Mouse (Mus musculus): Measurements from ENCODE around the gene Hoxd4.

Hoxd4 gene

GRCm38 (mm10) chr2:74745540-74746297 lies 34.0 kb downstream of the Hoxd4 start:
- no peak for DNase-seq (ENCODE audit: low spot score in 2 of 2)

GRCm38 (mm10) chr2:74746298-74746921 lies 34.7 kb downstream of the Hoxd4 start:
- DNase-seq (ENCODE audit: low spot score in 2 of 2), result no peak

DNA sequence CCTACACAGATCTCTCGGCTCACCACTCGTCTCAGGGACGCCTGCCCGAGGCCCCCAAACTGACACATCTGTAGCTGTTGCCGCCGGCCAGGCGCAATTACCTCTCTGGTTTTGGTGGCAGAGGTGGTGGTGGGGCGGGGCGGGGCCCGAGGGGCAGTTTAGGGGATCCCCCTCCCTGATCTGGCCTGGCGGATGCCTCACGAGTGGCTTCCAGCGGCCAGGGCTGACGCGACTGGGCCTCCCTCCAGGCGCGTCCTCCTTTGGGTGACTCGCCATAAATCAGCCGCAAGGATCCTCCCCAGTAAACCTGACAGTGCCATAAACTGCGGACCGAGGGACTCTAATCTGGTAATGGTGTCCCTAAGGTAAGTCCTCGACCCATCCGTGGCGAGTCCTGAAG lies 35.3 kb downstream of the Hoxd4 start:
- no peak for DNase-seq (ENCODE audit: low spot score in 2 of 2)

GRCm38 (mm10) chr2:74747661-74748141 lies 36.0 kb downstream of the Hoxd4 start:
- no peak for DNase-seq (ENCODE audit: low spot score in 2 of 2)

GRCm38 (mm10) chr2:74748436-74748995 lies 36.8 kb downstream of the Hoxd4 start:
- no peak for DNase-seq (ENCODE audit: low spot score in 2 of 2)

DNA sequence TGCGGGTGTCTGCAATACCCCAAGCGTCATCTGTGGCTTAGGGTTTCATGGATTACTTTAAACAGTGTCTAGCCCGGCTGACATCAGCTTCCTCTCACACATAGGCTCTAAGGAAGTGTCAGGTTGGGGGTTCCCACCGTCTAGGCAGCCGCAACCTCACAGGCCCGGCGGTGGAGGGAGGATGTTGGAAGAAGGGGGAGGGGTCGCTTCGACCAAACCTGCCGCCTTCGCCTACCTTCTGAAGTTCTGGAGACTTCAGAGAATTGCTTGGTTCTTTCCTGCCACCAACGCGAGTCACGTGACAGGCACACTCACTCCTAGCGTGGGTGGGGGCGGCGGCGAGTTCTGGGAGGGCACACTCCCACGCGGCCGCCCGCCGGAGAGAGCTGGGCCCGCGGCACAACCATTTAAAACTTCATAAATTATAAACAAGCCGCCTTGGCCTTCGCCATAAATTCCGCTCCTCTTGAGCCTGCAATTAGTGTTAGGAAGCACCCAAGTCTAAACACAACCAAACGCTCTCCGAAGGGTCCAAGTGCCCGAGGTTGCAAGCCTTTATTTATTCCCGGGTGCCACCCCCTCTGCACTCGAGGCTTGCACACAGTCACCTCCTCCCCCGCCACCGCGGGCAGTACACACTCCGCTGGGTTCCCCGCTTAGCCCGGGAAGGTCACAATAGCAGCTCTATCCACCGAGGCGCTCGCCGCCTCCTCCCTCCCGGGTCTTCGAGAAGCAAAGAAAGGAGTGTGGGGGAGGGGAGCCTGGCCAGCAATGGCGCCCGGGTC lies 37.8 kb downstream of the Hoxd4 start:
- no peak for DNase-seq (ENCODE audit: low spot score in 2 of 2)

GRCm38 (mm10) chr2:74750731-74751250 lies 39.1 kb downstream of the Hoxd4 start:
- DNase-seq (ENCODE audit: low spot score in 2 of 2), result no peak

DNA sequence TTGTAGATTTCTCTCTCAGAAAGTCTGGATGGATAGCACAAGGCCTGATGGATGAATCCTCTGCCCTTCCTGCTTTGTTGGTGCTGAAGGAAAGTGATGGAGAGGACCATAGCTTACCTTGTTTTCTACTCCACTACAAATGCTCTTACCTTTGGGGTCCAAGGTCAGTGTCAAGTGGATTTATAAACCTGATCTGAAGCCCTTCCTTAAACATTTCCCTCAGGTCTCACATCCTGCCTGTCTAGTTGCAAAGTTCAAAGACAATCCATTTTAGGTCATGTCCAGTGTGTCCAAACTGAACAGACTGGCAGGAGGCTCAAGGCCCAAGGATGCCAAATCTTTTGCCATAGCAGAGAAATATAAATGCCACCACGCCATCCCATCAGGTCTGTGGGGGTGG lies 40.1 kb downstream of the Hoxd4 start:
- no peak for DNase-seq (ENCODE audit: low spot score in 2 of 2)

- no peak for DNase-seq (ENCODE audit: low spot score in 2 of 2)
Observed at GRCm38 (mm10) chr2:74752431-74753174, 40.9 kb downstream of the Hoxd4 start.

- DNase-seq (ENCODE audit: low spot score in 2 of 2), result no peak
Observed at GRCm38 (mm10) chr2:74753175-74753523, 41.4 kb downstream of the Hoxd4 start.

GRCm38 (mm10) chr2:74753711-74754110 lies 42.0 kb downstream of the Hoxd4 start:
- no peak for DNase-seq (ENCODE audit: low spot score in 2 of 2)

DNA sequence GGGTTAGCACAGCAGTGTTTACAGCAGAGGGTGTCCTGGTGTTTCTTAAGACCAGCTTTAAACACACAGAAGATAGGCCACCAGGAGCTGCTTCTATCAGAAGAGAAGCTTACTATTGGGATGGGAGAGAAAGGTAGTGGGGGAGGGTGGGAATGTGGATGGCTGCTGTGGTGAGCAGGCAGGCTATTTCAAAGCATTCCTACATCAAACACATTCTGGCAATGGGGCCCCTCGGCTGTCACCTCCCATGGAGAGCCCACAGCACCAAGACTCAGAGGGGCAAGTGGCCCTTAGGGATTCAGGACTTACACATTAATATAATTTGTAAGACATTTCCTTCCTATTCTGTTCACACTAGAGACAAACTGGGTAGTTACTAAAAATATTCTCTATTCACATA lies 48.4 kb downstream of the Hoxd4 start:
- no peak for DNase-seq (ENCODE audit: low spot score in 2 of 2)

DNA sequence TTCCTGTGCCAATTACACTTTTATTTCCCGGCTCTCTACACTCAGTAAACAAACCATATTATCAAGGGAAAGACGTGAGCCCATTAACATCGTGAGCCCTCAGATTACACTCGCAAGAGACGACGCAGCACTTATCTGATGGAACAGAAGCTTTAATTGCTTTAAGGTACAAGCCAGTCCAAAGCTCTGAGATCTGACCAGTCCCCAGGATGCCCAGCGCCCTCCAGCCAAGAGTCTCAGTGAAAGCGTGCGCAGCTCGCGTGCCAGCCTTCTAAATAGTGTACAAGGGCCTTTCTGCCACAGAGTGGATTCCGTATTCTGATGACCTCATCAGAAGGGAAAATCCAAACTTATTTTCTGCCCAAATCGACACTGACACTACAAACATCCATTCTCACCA lies 50.2 kb downstream of the Hoxd4 start:
- no peak for DNase-seq (ENCODE audit: low spot score in 2 of 2)

GRCm38 (mm10) chr2:74762522-74763244 lies 51.0 kb downstream of the Hoxd4 start, which contains the start of gene Hoxd1:
Gene Hoxd1, plus strand, starts transcription at chr2:74762980.
- DNase-seq (ENCODE audit: low spot score in 2 of 2), result no peak

- no peak for DNase-seq (ENCODE audit: low spot score in 2 of 2)
Observed at GRCm38 (mm10) chr2:74763245-74763735, 51.6 kb downstream of the Hoxd4 start.

GRCm38 (mm10) chr2:74763976-74764375 lies 52.2 kb downstream of the Hoxd4 start:
- DNase-seq (ENCODE audit: low spot score in 2 of 2), result no peak

DNA sequence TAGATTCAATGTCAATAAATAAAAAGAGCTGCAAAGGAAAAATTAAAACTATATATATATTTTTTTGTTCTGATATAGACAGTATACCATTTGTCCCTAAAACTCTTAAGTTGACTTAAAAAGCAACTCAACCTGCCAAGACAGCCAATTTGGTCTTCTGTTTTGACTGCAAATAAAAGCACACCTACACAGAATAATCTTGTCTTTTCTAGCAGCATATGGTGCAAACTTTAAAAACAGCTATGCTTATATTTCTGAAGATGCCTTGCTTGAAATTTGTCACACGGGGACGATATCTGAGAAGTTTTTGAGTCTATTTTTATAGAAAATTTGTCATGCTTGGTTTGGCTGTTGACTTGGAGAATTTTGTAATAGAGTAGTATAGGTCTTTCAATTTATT lies 62.6 kb downstream of the Hoxd4 start:
- no peak for DNase-seq (ENCODE audit: low spot score in 2 of 2)

DNA sequence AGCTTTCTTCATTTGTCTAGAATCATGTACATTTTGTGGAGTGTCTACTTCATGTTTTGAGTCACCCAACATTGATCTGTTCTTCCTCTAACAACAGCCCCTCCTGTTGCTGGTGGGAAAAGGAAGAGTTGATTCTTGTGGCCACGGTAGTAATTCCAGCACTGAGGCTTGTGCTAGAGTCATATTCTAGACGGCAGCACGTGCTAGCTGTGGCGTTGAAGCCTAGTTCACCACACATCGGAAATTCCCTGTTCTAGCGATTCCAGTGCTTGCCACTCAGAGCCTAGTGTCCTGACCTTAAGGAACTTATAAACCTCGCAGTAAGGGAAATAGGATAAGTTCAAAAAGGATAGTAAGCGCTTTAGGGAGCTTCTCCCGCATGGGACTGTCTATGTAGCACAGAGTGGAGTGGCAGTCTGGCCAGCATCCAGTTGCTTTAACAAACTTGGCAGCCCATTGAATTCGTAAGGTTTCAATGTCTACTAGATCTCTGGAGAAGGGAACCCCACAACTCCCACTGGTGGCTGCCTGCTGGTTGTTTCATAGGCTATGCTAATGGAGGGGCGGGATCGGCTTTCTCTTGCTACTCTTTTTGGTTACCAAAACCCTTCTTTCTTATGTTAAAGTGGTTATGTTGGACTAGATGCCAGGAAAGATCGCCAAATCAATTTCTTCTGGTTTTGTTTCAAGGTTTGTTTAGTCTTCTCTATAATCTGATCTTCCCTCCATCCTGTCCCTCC lies 66.0 kb downstream of the Hoxd4 start:
- DNase-seq (ENCODE audit: low spot score in 2 of 2), result no peak

Measured in frontal cortex, postnatal 25 days (tissue).